Comparison of ENCODE assay signal across 26 mouse cellular contexts in genomic region chr8:128370496-128370895, GRCm38 (mm10). TPM values are rescaled to one million over a fixed set of nuclear protein-coding genes. Genes with fewer than 3 reads are reported as not detected.
DNase-seq lines count a peak whose midpoint lies in the region; ATAC-seq and TF ChIP-seq lines count a peak whose summit lies in the region.
"Had no signal": no experiment of that assay in that cellular context is flagged by ENCODE, and none has a peak within 500 bp of the region (broad histone marks: within the 10 kb centered on the region; RNA-seq: fewer than 3 reads in every experiment).

No protein-coding gene starts in this region.

- DNase-seq in embryonic facial prominence, embryonic 10.5 days (ENCODE audit: low spot score), result no peak
- DNase-seq in heart, postnatal 36 days, result no peak
- no peak for DNase-seq in lung, embryonic 14.5 days
- no peak for DNase-seq in lung, postnatal 25 days (ENCODE audit: low spot score)
- DNase-seq in frontal cortex, postnatal 14 days (ENCODE audit: low spot score in 2 of 2), result no peak
- DNase-seq: adrenal gland, postnatal 25 days; cerebellum, adult 9-10 months; gastrocnemius, postnatal 14 days; kidney, adult 9 months; kidney, postnatal 25 days; lung, postnatal 4 days; right cerebral cortex, adult 18-20 months; right cerebral cortex, postnatal 4 days; thymus, postnatal 14 days had no signal

- H3K4me1 ChIP-seq in embryonic facial prominence, embryonic 15.5 days, result 0 out of 2 replicates have a peak, but pooled peaks cover 8% of the 10 kb centered on the region
- no peaks in the 10 kb centered on the region; the same call in 1 of the 2 replicates for H3K4me1 ChIP-seq in embryonic facial prominence, embryonic 10.5 days
- H3K4me1 ChIP-seq in heart, embryonic 13.5 days, result peaks cover 95% of the 10 kb centered on the region
- H3K4me1 ChIP-seq in lung, embryonic 14.5 days (ENCODE audit: insufficient read depth), result no peaks in the 10 kb centered on the region

- H3K4me2 ChIP-seq in embryonic facial prominence, embryonic 15.5 days (replicated peaks), result no peak overlapping the region
- H3K4me2 ChIP-seq in heart, embryonic 13.5 days, result 0 out of 2 replicates have a peak overlapping the region, but pooled peaks have one; percentile 5
- H3K4me2 ChIP-seq in lung, embryonic 14.5 days, result no peak overlapping the region
- H3K4me2 ChIP-seq: forebrain, embryonic 15.5 days; hindbrain, embryonic 15.5 days; intestine, embryonic 15.5 days; limb, embryonic 15.5 days; lung, embryonic 15.5 days; midbrain, embryonic 15.5 days; neural tube, embryonic 13.5 days had no signal

- H3K27ac ChIP-seq in embryonic facial prominence, embryonic 15.5 days (replicated peaks), result no peak overlapping the region
- H3K27ac ChIP-seq in embryonic facial prominence, embryonic 10.5 days (replicated peaks), result no peak overlapping the region
- H3K27ac ChIP-seq in heart, embryonic 13.5 days (replicated peaks), result peak overlapping the region; percentile 84
- H3K27ac ChIP-seq in lung, embryonic 14.5 days (ENCODE audit: low read depth), result peak overlapping the region; percentile 12; the same call in 1 of the 2 replicates
- H3K27ac ChIP-seq: forebrain, embryonic 15.5 days; hindbrain, embryonic 15.5 days; intestine, embryonic 15.5 days; left cerebral cortex, adult 2 months; limb, embryonic 15.5 days; liver, embryonic 14.5 days; lung, embryonic 15.5 days; midbrain, embryonic 15.5 days; neural tube, embryonic 13.5 days had no signal

- intact Hi-C loops in heart, postnatal 36 days (cut with DNase I), result no loop called here

- peak; percentile 24; the same call in 1 of the 2 replicates for ATAC-seq in embryonic facial prominence, embryonic 15.5 days (ENCODE audit: insufficient number of reproducible peaks, low FRiP score, low TSS enrichment, low read depth)
- no peak for ATAC-seq in heart, embryonic 13.5 days (ENCODE audit: extremely low read depth, insufficient number of reproducible peaks, low FRiP score, low TSS enrichment)
- no peak for ATAC-seq in lung, embryonic 14.5 days (ENCODE audit: insufficient read depth)
- ATAC-seq: forebrain, embryonic 15.5 days; intestine, embryonic 15.5 days; midbrain, embryonic 15.5 days had no signal

- no peak overlapping the region for H3K9ac ChIP-seq in embryonic facial prominence, embryonic 15.5 days
- no peak overlapping the region for H3K9ac ChIP-seq in heart, embryonic 13.5 days
- H3K9ac ChIP-seq in lung, embryonic 14.5 days, result no peak overlapping the region
- H3K9ac ChIP-seq: forebrain, embryonic 15.5 days; hindbrain, embryonic 15.5 days; intestine, embryonic 15.5 days; limb, embryonic 15.5 days; liver, embryonic 14.5 days; lung, embryonic 15.5 days; midbrain, embryonic 15.5 days; neural tube, embryonic 13.5 days had no signal

- WGBS in embryonic facial prominence, embryonic 15.5 days, result 48% methylated on average over 4 of the region's 4 CpGs
- WGBS in embryonic facial prominence, embryonic 10.5 days, result 63% methylated on average over 4 of the region's 4 CpGs
- 25% methylated on average over 4 of the region's 4 CpGs for WGBS in heart, embryonic 13.5 days
- 41% methylated on average over 4 of the region's 4 CpGs for WGBS in lung, embryonic 14.5 days

- no peaks in the 10 kb centered on the region for H3K9me3 ChIP-seq in embryonic facial prominence, embryonic 15.5 days (replicated peaks)
- H3K9me3 ChIP-seq in embryonic facial prominence, embryonic 10.5 days, result no peaks in the 10 kb centered on the region
- no peaks in the 10 kb centered on the region for H3K9me3 ChIP-seq in heart, embryonic 13.5 days
- H3K9me3 ChIP-seq in lung, embryonic 14.5 days (ENCODE audit: low read depth, low read length), result no peaks in the 10 kb centered on the region
- H3K9me3 ChIP-seq: forebrain, embryonic 15.5 days; hindbrain, embryonic 15.5 days; intestine, embryonic 15.5 days; limb, embryonic 15.5 days; lung, embryonic 15.5 days; midbrain, embryonic 15.5 days; neural tube, embryonic 13.5 days had no signal

- TF ChIP-seq CTCF in lung, embryonic 14.5 days (IDR thresholded peaks at IDR 0.05; ENCODE audit: low read depth), result no peak

- H3K27me3 ChIP-seq in embryonic facial prominence, embryonic 15.5 days, result no peaks in the 10 kb centered on the region
- H3K27me3 ChIP-seq in embryonic facial prominence, embryonic 10.5 days (replicated peaks; ENCODE audit: low read depth, poor library complexity, severe bottlenecking), result no peaks in the 10 kb centered on the region
- no peaks in the 10 kb centered on the region for H3K27me3 ChIP-seq in heart, embryonic 13.5 days (replicated peaks)
- no peaks in the 10 kb centered on the region for H3K27me3 ChIP-seq in lung, embryonic 14.5 days (ENCODE audit: insufficient read depth, low read length)
- H3K27me3 ChIP-seq: forebrain, embryonic 15.5 days; hindbrain, embryonic 15.5 days; intestine, embryonic 15.5 days; lung, embryonic 15.5 days; midbrain, embryonic 15.5 days; neural tube, embryonic 13.5 days had no signal

- no peaks in the 10 kb centered on the region for H3K36me3 ChIP-seq in embryonic facial prominence, embryonic 15.5 days
- H3K36me3 ChIP-seq in embryonic facial prominence, embryonic 10.5 days (replicated peaks), result no peaks in the 10 kb centered on the region
- H3K36me3 ChIP-seq in heart, embryonic 13.5 days, result peaks cover 68% of the 10 kb centered on the region
- H3K36me3 ChIP-seq in lung, embryonic 14.5 days (ENCODE audit: insufficient read depth), result peaks cover 25% of the 10 kb centered on the region; the same call in 1 of the 2 replicates
- H3K36me3 ChIP-seq: forebrain, embryonic 15.5 days; hindbrain, embryonic 15.5 days; intestine, embryonic 15.5 days; midbrain, embryonic 15.5 days had no signal

- no peak overlapping the region for H3K4me3 ChIP-seq in embryonic facial prominence, embryonic 15.5 days (replicated peaks)
- no peak overlapping the region for H3K4me3 ChIP-seq in embryonic facial prominence, embryonic 10.5 days
- H3K4me3 ChIP-seq in heart, embryonic 13.5 days, result no peak overlapping the region
- H3K4me3 ChIP-seq in lung, embryonic 14.5 days (ENCODE audit: low read depth, low read length), result no peak overlapping the region
- H3K4me3 ChIP-seq: forebrain, embryonic 15.5 days; hindbrain, embryonic 15.5 days; intestine, embryonic 15.5 days; left cerebral cortex, adult 2 months; limb, embryonic 15.5 days; lung, embryonic 15.5 days; midbrain, embryonic 15.5 days; myocyte; neural tube, embryonic 13.5 days had no signal

RNA-seq across cellular contexts. Expression of gene Nrp1, which starts 12.1 kb away (rescaled TPM):
- 107 and 114 TPM in 2 replicates for polyA plus RNA-seq in embryonic facial prominence, embryonic 15.5 days (2015; fragmentation: Nextera tagmentation; extraction: Ambion mirVana)
- polyA plus RNA-seq in embryonic facial prominence, embryonic 10.5 days (2016; fragmentation: Nextera tagmentation; extraction: Ambion mirVana), result 34.2 and 39.4 TPM in 2 replicates
- polyA plus RNA-seq in heart, embryonic 13.5 days (2015; fragmentation: Nextera tagmentation; extraction: Ambion mirVana), result 120 and 121 TPM in 2 replicates
- 100 to 1,000 TPM; 100 to 116 TPM for total RNA-seq in heart, postnatal 36 days (2021)
- 94.3 and 94.8 TPM in 2 replicates for polyA plus RNA-seq in lung, embryonic 14.5 days (2014; fragmentation: Nextera tagmentation; extraction: Ambion mirVana)

Comparison
In these comparisons a context has a peak if more than half of its experiments do, and no peak if none do; other contexts are left out.
1. H3K27ac ChIP-seq: peak in heart, embryonic 13.5 days (single experiment) and lung, embryonic 14.5 days (single experiment); none in embryonic facial prominence, embryonic 15.5 days (single experiment) and embryonic facial prominence, embryonic 10.5 days (single experiment).